In the genomic region with DNA sequence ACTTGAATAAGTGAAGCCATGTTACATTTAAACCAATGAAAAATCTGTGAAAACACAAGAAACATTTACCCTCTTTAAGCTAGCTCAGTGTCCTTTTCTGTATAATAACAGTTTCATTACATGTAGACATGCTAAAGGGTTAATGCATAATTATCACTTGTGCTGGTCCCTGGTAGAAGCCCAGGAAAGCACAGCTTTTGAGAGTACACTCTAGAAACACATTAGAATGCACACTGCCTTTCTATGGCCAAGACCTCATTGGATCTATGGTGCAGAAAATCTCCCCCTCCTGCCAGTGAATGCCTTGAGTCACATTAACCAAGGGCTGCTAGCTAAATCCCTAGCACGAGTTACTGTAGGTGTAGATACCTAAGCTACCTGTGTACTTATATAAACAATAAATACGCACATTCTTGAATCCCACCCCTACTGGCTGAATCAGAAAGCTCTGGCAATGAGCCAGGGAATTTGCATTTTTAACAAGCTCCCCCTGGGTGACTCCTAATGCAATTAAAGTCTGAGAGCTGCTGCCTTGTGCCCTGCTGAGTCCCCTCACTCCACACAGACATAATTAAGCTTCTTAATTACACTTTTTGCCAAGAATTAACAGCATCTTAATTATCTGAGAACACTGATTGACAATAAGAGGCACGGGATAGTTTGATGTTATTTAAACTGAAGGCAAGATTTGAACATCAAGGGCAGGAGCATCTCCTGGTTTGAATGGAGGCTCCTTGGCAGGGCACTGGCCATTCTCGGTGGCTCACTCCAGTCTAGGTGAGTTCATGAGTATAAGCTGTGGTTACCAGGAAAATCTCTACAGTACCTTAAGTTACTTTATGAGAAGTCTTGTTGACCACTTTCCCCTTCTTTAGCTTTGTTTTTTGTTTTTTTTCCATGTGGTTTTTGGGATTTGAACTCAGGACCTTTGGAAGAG, we compare ENCODE assay signal across 15 mouse cellular contexts.
DNase-seq lines count a peak whose midpoint lies in the region; ATAC-seq lines count a peak whose summit lies in the region.
"Had no signal": no experiment of that assay in that cellular context is flagged by ENCODE, and none has a peak within 500 bp of the region (broad histone marks: within the 10 kb centered on the region; RNA-seq: fewer than 3 reads in every experiment).

No protein-coding gene starts in this region.

- 0 out of 2 replicates have a peak, but pooled peaks have one; percentile 27 for ATAC-seq in midbrain, embryonic 12.5 days (ENCODE audit: low FRiP score, low read depth)
- no peak for ATAC-seq in midbrain, embryonic 11.5 days (ENCODE audit: low FRiP score)
- peak; percentile 87 for ATAC-seq in forebrain, embryonic 15.5 days (replicated peaks)
- ATAC-seq in midbrain, embryonic 14.5 days (ENCODE audit: low FRiP score, low TSS enrichment) = peak; percentile 74
- ATAC-seq: CD4-positive, CD25-positive, alpha-beta regulatory T cell, adult 4 months; intestine, embryonic 16.5 days had no signal

- H3K4me2 ChIP-seq in midbrain, embryonic 12.5 days (replicated peaks) = no peak overlapping the region
- H3K4me2 ChIP-seq in midbrain, embryonic 11.5 days = no peak overlapping the region
- no peak overlapping the region for H3K4me2 ChIP-seq in forebrain, embryonic 15.5 days (replicated peaks)
- H3K4me2 ChIP-seq in midbrain, embryonic 14.5 days (ENCODE audit: low read length) = no peak overlapping the region
- H3K4me2 ChIP-seq: liver, embryonic 11.5 days had no signal

- H3K27me3 ChIP-seq in midbrain, embryonic 12.5 days = no peaks in the 10 kb centered on the region
- no peaks in the 10 kb centered on the region; the same call in 1 of the 2 replicates for H3K27me3 ChIP-seq in midbrain, embryonic 11.5 days (ENCODE audit: control insufficient read depth, insufficient read depth, low read length)
- H3K27me3 ChIP-seq in forebrain, embryonic 15.5 days = peaks cover 6% of the 10 kb centered on the region
- H3K27me3 ChIP-seq in midbrain, embryonic 14.5 days (ENCODE audit: control insufficient read depth, insufficient read depth, low read length) = no peaks in the 10 kb centered on the region

- no peak for DNase-seq in midbrain, embryonic 11.5 days (ENCODE audit: low spot score, missing footprints)
- DNase-seq in midbrain, embryonic 14.5 days = peak; percentile 77
- DNase-seq in retina, postnatal 7 days (ENCODE audit: low read depth, low spot score) = peak; percentile 27
- no peak for DNase-seq in kidney, adult 8-10 months
- DNase-seq in right cerebral cortex, adult 18-20 months = no peak
- DNase-seq: adrenal gland, postnatal 10 days; cerebellum, adult 9-10 months; heart, postnatal 10 days; kidney, postnatal 14 days had no signal

- no peak overlapping the region for H3K27ac ChIP-seq in midbrain, embryonic 12.5 days (replicated peaks)
- H3K27ac ChIP-seq in midbrain, embryonic 11.5 days (ENCODE audit: low read depth, low read length) = no peak overlapping the region
- no peak overlapping the region for H3K27ac ChIP-seq in forebrain, embryonic 15.5 days (replicated peaks)
- no peak overlapping the region for H3K27ac ChIP-seq in midbrain, embryonic 14.5 days (replicated peaks; ENCODE audit: low read depth, low read length)

- 44% methylated on average over 4 of the region's 4 CpGs for WGBS in midbrain, embryonic 12.5 days
- WGBS in midbrain, embryonic 11.5 days = 45% methylated on average over 4 of the region's 4 CpGs
- 9% methylated on average over 4 of the region's 4 CpGs for WGBS in forebrain, embryonic 15.5 days
- WGBS in midbrain, embryonic 14.5 days = 39% methylated on average over 4 of the region's 4 CpGs

- no peaks in the 10 kb centered on the region for H3K4me1 ChIP-seq in midbrain, embryonic 12.5 days
- no peaks in the 10 kb centered on the region for H3K4me1 ChIP-seq in midbrain, embryonic 11.5 days (ENCODE audit: control insufficient read depth, insufficient read depth, low read length)
- peaks cover 8% of the 10 kb centered on the region for H3K4me1 ChIP-seq in forebrain, embryonic 15.5 days
- H3K4me1 ChIP-seq in midbrain, embryonic 14.5 days (ENCODE audit: control insufficient read depth, insufficient read depth, low read length) = no peaks in the 10 kb centered on the region

- no peak overlapping the region for H3K4me3 ChIP-seq in midbrain, embryonic 12.5 days
- no peak overlapping the region for H3K4me3 ChIP-seq in midbrain, embryonic 11.5 days (ENCODE audit: low read depth, low read length)
- no peak overlapping the region for H3K4me3 ChIP-seq in forebrain, embryonic 15.5 days
- H3K4me3 ChIP-seq in midbrain, embryonic 14.5 days (replicated peaks; ENCODE audit: low read depth, low read length) = no peak overlapping the region
- H3K4me3 ChIP-seq: myocyte had no signal

- no peaks in the 10 kb centered on the region for H3K9me3 ChIP-seq in midbrain, embryonic 12.5 days
- H3K9me3 ChIP-seq in midbrain, embryonic 11.5 days (ENCODE audit: control insufficient read depth, low read length) = no peaks in the 10 kb centered on the region
- H3K9me3 ChIP-seq in forebrain, embryonic 15.5 days = no peaks in the 10 kb centered on the region
- no peaks in the 10 kb centered on the region for H3K9me3 ChIP-seq in midbrain, embryonic 14.5 days (ENCODE audit: control insufficient read depth, low read length)

- no peaks in the 10 kb centered on the region for H3K36me3 ChIP-seq in midbrain, embryonic 12.5 days
- H3K36me3 ChIP-seq in midbrain, embryonic 11.5 days (ENCODE audit: control insufficient read depth, insufficient read depth, low read length) = no peaks in the 10 kb centered on the region
- H3K36me3 ChIP-seq in forebrain, embryonic 15.5 days = no peaks in the 10 kb centered on the region
- H3K36me3 ChIP-seq in midbrain, embryonic 14.5 days (ENCODE audit: control insufficient read depth, insufficient read depth, low read length) = no peaks in the 10 kb centered on the region

- H3K9ac ChIP-seq in midbrain, embryonic 12.5 days (replicated peaks) = no peak overlapping the region
- no peak overlapping the region for H3K9ac ChIP-seq in midbrain, embryonic 11.5 days (ENCODE audit: low read length)
- H3K9ac ChIP-seq in forebrain, embryonic 15.5 days (replicated peaks) = no peak overlapping the region
- no peak overlapping the region for H3K9ac ChIP-seq in midbrain, embryonic 14.5 days (replicated peaks; ENCODE audit: low read length)

Comparison
In these comparisons a context has a peak if more than half of its experiments do, and no peak if none do; other contexts are left out.
1. DNase-seq: peak in midbrain, embryonic 14.5 days (single experiment) and retina, postnatal 7 days (single experiment); none in midbrain, embryonic 11.5 days (single experiment), kidney, adult 8-10 months (0 of 2) and right cerebral cortex, adult 18-20 months (single experiment).